Mouse (Mus musculus): ENCODE data around the gene Nxpe4.

DNA sequence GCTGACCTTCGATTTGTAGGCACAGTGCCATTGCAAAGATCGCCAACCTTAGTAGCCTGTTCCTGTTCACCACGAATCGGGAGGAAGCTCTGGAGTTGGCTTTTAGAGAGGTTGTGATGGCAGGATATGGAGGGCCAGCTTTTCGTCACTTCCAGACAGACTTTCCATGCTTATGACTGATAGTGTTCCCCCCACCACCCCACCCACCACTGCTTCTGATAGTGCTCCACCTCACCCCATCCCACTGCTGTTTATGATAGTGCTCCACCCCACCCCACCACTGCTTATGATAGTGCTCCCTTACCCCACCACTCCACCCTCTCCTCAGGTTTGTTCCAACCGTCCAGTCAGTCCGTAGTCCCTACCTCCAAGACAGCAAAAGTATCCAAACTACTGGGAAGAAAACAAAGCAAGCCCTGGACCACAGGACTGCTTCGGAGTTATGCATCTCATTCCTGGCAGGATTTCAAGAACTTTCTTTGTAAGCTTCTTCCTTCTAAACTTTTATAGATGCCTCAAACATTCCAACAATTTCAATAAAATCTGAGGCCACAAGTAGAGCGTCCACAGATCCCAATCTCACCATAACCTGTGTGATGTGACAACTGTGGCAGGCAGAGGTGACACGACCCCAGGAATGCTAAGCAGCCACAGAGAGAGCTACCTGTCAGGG is 179.0 kb downstream of the Nxpe4 start:
- TF ChIP-seq POLR2A (IDR thresholded peaks at IDR 0.05; ENCODE audit: borderline replicate concordance, control insufficient read depth, low read depth, low read length) (peak; percentile 56; the same call in 1 of the 2 replicates), CTCF (IDR thresholded peaks at IDR 0.05; ENCODE audit: control insufficient read depth, insufficient read depth, low read length) (no peak)

All from bone marrow, adult 2 months (tissue).